Mouse (Mus musculus) MEL (cell line): ENCODE results near the gene Scamp5. TPM values are rescaled to one million over a fixed set of nuclear protein-coding genes. Genes with fewer than 3 reads are reported as not detected.
A peak's percentile ranks its signal among the peaks of the same experiment; 100 is the strongest.

ENCODE experiments used
- DNase-seq: peaks from one replicate; pipeline ENCODE4 v3.0.0; 2011; ENCODE audit warnings: low read depth, low spot score
- H3K27ac ChIP-seq: 2 replicates; pipeline ENCODE4 v1.5.1; 2012; ENCODE audit warnings: low read depth, mild to moderate bottlenecking, control low read depth, low read length, moderate library complexity; ENCODE audit not compliant: control insufficient read depth
- H3K27me3 ChIP-seq, 2 experiments: fragments of 150-350 bp in 1 of 2; sonication (generic) in 1 of 2; 2 replicates each; pipeline ENCODE4 v1.6.1; 2012; ENCODE audit warnings: low read length in 2 of 2, mild to moderate bottlenecking in 2 of 2, improper control_type of control experiment in 1 of 2, moderate library complexity in 1 of 2; ENCODE audit not compliant: insufficient read depth in 2 of 2, control insufficient read depth in 1 of 2
- H3K36me3 ChIP-seq, 2 experiments: 2 replicates each; pipeline ENCODE4 v1.6.1; 2012 to 2014; ENCODE audit warnings: low read length in 2 of 2, improper control_type of control experiment in 1 of 2, inconsistent platforms in 1 of 2, mild to moderate bottlenecking in 1 of 2; ENCODE audit not compliant: insufficient read depth in 2 of 2, control insufficient read depth in 1 of 2
- H3K4me1 ChIP-seq, 2 experiments: fragments of 150-350 bp in 1 of 2; sonication (generic) in 1 of 2; 2 replicates each; pipeline ENCODE4 v1.6.1; 2012; ENCODE audit warnings: low read length in 2 of 2, improper control_type of control experiment in 1 of 2, mild to moderate bottlenecking in 1 of 2; ENCODE audit not compliant: insufficient read depth in 2 of 2, control insufficient read depth in 1 of 2
- H3K4me3 ChIP-seq, 2 experiments: fragments of 150-350 bp in 1 of 2; sonication (generic) in 1 of 2; 2 replicates each; pipeline ENCODE4 v1.5.1; 2012; ENCODE audit warnings: low read depth in 2 of 2, low read length in 2 of 2, mild to moderate bottlenecking in 2 of 2, moderate library complexity in 2 of 2, control low read depth in 1 of 2, improper control_type of control experiment in 1 of 2; ENCODE audit not compliant: control insufficient read depth in 1 of 2, insufficient read depth in 1 of 2
- H3K79me2 ChIP-seq: 2 replicates; pipeline ENCODE4 v1.6.1; 2012; ENCODE audit warnings: mild to moderate bottlenecking, low read length, moderate library complexity; ENCODE audit not compliant: control insufficient read depth, poor library complexity, insufficient read depth
- H3K9ac ChIP-seq: 2 replicates; pipeline ENCODE4 v1.6.1; 2012; ENCODE audit warnings: low read depth, mild to moderate bottlenecking, control low read depth, low read length, moderate library complexity; ENCODE audit not compliant: control insufficient read depth, poor library complexity, severe bottlenecking
- H3K9me3 ChIP-seq: fragments of 150-350 bp; sonication (generic); replicated peaks from 2 replicates; pipeline ENCODE4 v1.6.1; 2012; ENCODE audit warnings: mild to moderate bottlenecking, low read length, improper control_type of control experiment, moderate library complexity; ENCODE audit not compliant: insufficient read depth
- BHLHE40 ChIP-seq: IDR thresholded peaks from 2 replicates; pipeline ENCODE4 v1.6.1; 2012; ENCODE audit warnings: low read depth, mild to moderate bottlenecking, inconsistent platforms, low read length, improper control_type of control experiment, borderline replicate concordance
- CHD1 ChIP-seq: IDR thresholded peaks from 2 replicates; pipeline ENCODE4 v1.6.1; 2012; ENCODE audit warnings: low read depth, mild to moderate bottlenecking, inconsistent platforms, low read length, improper control_type of control experiment
- CHD2 ChIP-seq: IDR thresholded peaks from 2 replicates; pipeline ENCODE4 v1.6.1; 2011; ENCODE audit warnings: low read length, improper control_type of control experiment
- CTCF ChIP-seq, 3 experiments: IDR thresholded peaks in 2 of 3; conservative IDR thresholded peaks in 1 of 3; 2 replicates each; pipeline ENCODE4 v1.5.1; 2011 to 2012; ENCODE audit warnings: low read length in 3 of 3, low read depth in 2 of 3, mild to moderate bottlenecking in 2 of 3, improper control_type of control experiment in 1 of 3, inconsistent platforms in 1 of 3, mixed read lengths in 1 of 3, moderate library complexity in 1 of 3; ENCODE audit not compliant: control insufficient read depth in 1 of 3, insufficient read depth in 1 of 3, poor library complexity in 1 of 3, severe bottlenecking in 1 of 3
- ELF1 ChIP-seq: IDR thresholded peaks from 2 replicates; pipeline ENCODE4 v1.6.1; 2014; ENCODE audit warnings: low read depth, mild to moderate bottlenecking, inconsistent platforms, low read length, improper control_type of control experiment, moderate library complexity
- EP300 ChIP-seq, 2 experiments: IDR thresholded peaks; 2 replicates each; pipeline ENCODE4 v1.6.1; 2011; ENCODE audit warnings: improper control_type of control experiment in 2 of 2, low read length in 2 of 2, low read depth in 1 of 2, mild to moderate bottlenecking in 1 of 2
- ETS1 ChIP-seq: IDR thresholded peaks from 2 replicates; pipeline ENCODE4 v1.6.1; 2012; ENCODE audit warnings: low read depth, mild to moderate bottlenecking, inconsistent platforms, low read length, improper control_type of control experiment, moderate library complexity
- GABPA ChIP-seq: IDR thresholded peaks from 2 replicates; pipeline ENCODE4 v1.6.1; 2012; ENCODE audit warnings: low read depth, mild to moderate bottlenecking, inconsistent platforms, low read length, improper control_type of control experiment, moderate library complexity
- GATA1 ChIP-seq: IDR thresholded peaks from 2 replicates; pipeline ENCODE4 v1.6.1; 2011; ENCODE audit warnings: low read depth, low read length, improper control_type of control experiment
- HCFC1 ChIP-seq: IDR thresholded peaks from 2 replicates; pipeline ENCODE4 v1.6.1; 2012; ENCODE audit warnings: low read depth, mild to moderate bottlenecking, inconsistent platforms, low read length, improper control_type of control experiment, moderate library complexity
- JUND ChIP-seq: IDR thresholded peaks from 2 replicates; pipeline ENCODE4 v1.6.1; 2011; ENCODE audit warnings: low read depth, mild to moderate bottlenecking, improper control_type of control experiment, low read length
- KAT2A ChIP-seq: conservative IDR thresholded peaks from 2 replicates; pipeline ENCODE4 v1.6.1; 2012; ENCODE audit warnings: low read depth, low read length, improper control_type of control experiment, inconsistent platforms
- MAFK ChIP-seq: IDR thresholded peaks from 2 replicates; pipeline ENCODE4 v1.6.1; 2011; ENCODE audit warnings: low read depth, mild to moderate bottlenecking, low read length, improper control_type of control experiment, borderline replicate concordance
- MAX ChIP-seq: IDR thresholded peaks from 2 replicates; pipeline ENCODE4 v1.6.1; 2011; ENCODE audit warnings: low read length, improper control_type of control experiment
- MAZ ChIP-seq: IDR thresholded peaks from 2 replicates; pipeline ENCODE4 v1.6.1; 2012; ENCODE audit warnings: low read depth, mild to moderate bottlenecking, inconsistent platforms, low read length, improper control_type of control experiment
- MEF2A ChIP-seq: IDR thresholded peaks from 2 replicates; pipeline ENCODE4 v1.6.1; 2014; ENCODE audit warnings: low read depth, mild to moderate bottlenecking, inconsistent platforms, low read length, improper control_type of control experiment; ENCODE audit not compliant: poor library complexity, insufficient replicate concordance, severe bottlenecking; ENCODE audit errors: extremely low read depth
- MXI1 ChIP-seq: IDR thresholded peaks from 2 replicates; pipeline ENCODE4 v1.6.1; 2011; ENCODE audit warnings: mild to moderate bottlenecking, low read depth, low read length, improper control_type of control experiment
- MYB ChIP-seq: IDR thresholded peaks from 2 replicates; pipeline ENCODE4 v1.6.1; 2011; ENCODE audit warnings: mild to moderate bottlenecking, low read depth, low read length, improper control_type of control experiment
- MYC ChIP-seq: IDR thresholded peaks from 2 replicates; pipeline ENCODE4 v1.6.1; 2011; ENCODE audit warnings: low read depth, mild to moderate bottlenecking, low read length, improper control_type of control experiment, moderate library complexity
- NELFE ChIP-seq: IDR thresholded peaks from 2 replicates; pipeline ENCODE4 v1.6.1; 2011; ENCODE audit warnings: low read depth, low read length, improper control_type of control experiment
- NRF1 ChIP-seq: IDR thresholded peaks from 2 replicates; pipeline ENCODE4 v1.6.1; 2014; ENCODE audit warnings: low read depth, mild to moderate bottlenecking, inconsistent platforms, low read length, improper control_type of control experiment, moderate library complexity; ENCODE audit not compliant: poor library complexity, insufficient read depth, severe bottlenecking
- POLR2A ChIP-seq, 2 experiments: IDR thresholded peaks; 2 replicates each; pipeline ENCODE4 v1.6.1; 2011 to 2012; ENCODE audit warnings: low read length in 2 of 2, mild to moderate bottlenecking in 2 of 2, control low read depth in 1 of 2, improper control_type of control experiment in 1 of 2, low read depth in 1 of 2, moderate library complexity in 1 of 2; ENCODE audit not compliant: control insufficient read depth in 1 of 2, insufficient read depth in 1 of 2, poor library complexity in 1 of 2
- POLR2AphosphoS2 ChIP-seq: IDR thresholded peaks from 2 replicates; pipeline ENCODE4 v1.6.1; 2011; ENCODE audit warnings: low read length, improper control_type of control experiment
- RAD21 ChIP-seq: IDR thresholded peaks from 2 replicates; pipeline ENCODE4 v1.6.1; 2011; ENCODE audit warnings: mild to moderate bottlenecking, low read depth, low read length, improper control_type of control experiment
- SIN3A ChIP-seq: IDR thresholded peaks from 2 replicates; pipeline ENCODE4 v1.6.1; 2012; ENCODE audit warnings: low read length, improper control_type of control experiment, inconsistent platforms
- TAL1 ChIP-seq: IDR thresholded peaks from 2 replicates; pipeline ENCODE4 v1.6.1; 2012; ENCODE audit warnings: mild to moderate bottlenecking, inconsistent platforms, low read length, moderate library complexity, mixed read lengths
- TBP ChIP-seq: IDR thresholded peaks from 2 replicates; pipeline ENCODE4 v1.8.0; 2011; ENCODE audit warnings: low read depth, low read length, improper control_type of control experiment
- UBTF ChIP-seq: IDR thresholded peaks from 2 replicates; pipeline ENCODE4 v1.6.1; 2012; ENCODE audit warnings: low read depth, mild to moderate bottlenecking, inconsistent platforms, low read length, improper control_type of control experiment, moderate library complexity, borderline replicate concordance; ENCODE audit not compliant: insufficient read depth
- USF1 ChIP-seq: IDR thresholded peaks from 2 replicates; pipeline ENCODE4 v1.6.1; 2014; ENCODE audit warnings: low read depth, mild to moderate bottlenecking, inconsistent platforms, low read length, improper control_type of control experiment, moderate library complexity
- ZC3H11A ChIP-seq: IDR thresholded peaks from 2 replicates; pipeline ENCODE4 v1.6.1; 2012; ENCODE audit warnings: low read depth, mild to moderate bottlenecking, inconsistent platforms, low read length, improper control_type of control experiment
- polyA plus RNA-seq, 2 experiments: library from polyadenylated mRNA; stranded (reverse) in 1 of 2; unstranded in 1 of 2; fragments of >175 nt in 1 of 2; fragments of >200 nt in 1 of 2; gene quantifications; 2 replicates each; pipeline versions ENCODE4 v1.2.1 to v1.2.4; 2012; ENCODE audit warnings: low replicate concordance in 2 of 2, low read depth in 1 of 2; ENCODE audit not compliant: insufficient read length in 2 of 2, insufficient read depth in 1 of 2, missing spikeins in 1 of 2
- total RNA-seq: library from RNA; depleted of rRNA; stranded (reverse); fragments of 300-350 nt; gene quantifications from 2 replicates; pipeline ENCODE4 v1.2.3, GENCODE M21; 2012

The Scamp5 gene
- total and polyA plus RNA-seq, 3 experiments = 2.3 to 4.3 TPM; not detected in 1

- no peaks in the 10 kb centered on the region for H3K79me2 ChIP-seq
- no peak for TF ChIP-seq MXI1
- no peak for TF ChIP-seq TBP
- TF ChIP-seq MAFK = no peak
- TF ChIP-seq GATA1 = no peak
- TF ChIP-seq TAL1 = no peak
- TF ChIP-seq MAX = no peak
- TF ChIP-seq NRF1 = no peak
- TF ChIP-seq MYC = no peak
- TF ChIP-seq MEF2A = no peak
- no peak for TF ChIP-seq UBTF
- no peak for TF ChIP-seq JUND
- TF ChIP-seq NELFE = no peak
- TF ChIP-seq CTCF (IDR thresholded peaks at IDR 0.05 in 2 of 3, conservative IDR thresholded peaks at IDR 0.05 in 1 of 3; ENCODE audit: control insufficient read depth in 1 of 3, insufficient read depth in 1 of 3, low read depth in 2 of 3, low read length in 3 of 3, poor library complexity in 1 of 3, severe bottlenecking in 1 of 3) = no peak
- no peak; the same call in 1 of the 2 replicates for TF ChIP-seq MAZ
- TF ChIP-seq KAT2A = no peak
- TF ChIP-seq ZC3H11A = no peak
- H3K4me3 ChIP-seq = no peak overlapping the region
- no peaks in the 10 kb centered on the region for H3K27me3 ChIP-seq
- peak overlapping the region; percentile 67 for H3K27ac ChIP-seq
- peaks cover 0 to 18% of the 10 kb centered on the region in 2 experiments; a peak in 3 of 4 replicates for H3K36me3 ChIP-seq
- H3K9ac ChIP-seq = peak overlapping the region; percentile 31
- peak; percentile 42 for DNase-seq
- no peaks in the 10 kb centered on the region for H3K9me3 ChIP-seq
- H3K4me1 ChIP-seq = peaks cover 6 to 18% of the 10 kb centered on the region in 2 experiments
Observed at GRCm38 (mm10) chr9:57421688-57422111, 46.2 kb downstream of the Scamp5 start.

- peaks cover 6 to 18% of the 10 kb centered on the region in 2 experiments for H3K4me1 ChIP-seq
- H3K4me3 ChIP-seq = peak overlapping the region; percentile 2 to 28; a peak in 3 of 4 replicates
- H3K79me2 ChIP-seq = no peaks in the 10 kb centered on the region
- peak overlapping the region; percentile 64 for H3K9ac ChIP-seq
- DNase-seq = peak; percentile 96
- H3K9me3 ChIP-seq = no peaks in the 10 kb centered on the region
- H3K27ac ChIP-seq = peak overlapping the region; percentile 93
- H3K27me3 ChIP-seq = no peaks in the 10 kb centered on the region
- peaks cover 0 to 18% of the 10 kb centered on the region in 2 experiments; a peak in 3 of 4 replicates for H3K36me3 ChIP-seq
- no peak for TF ChIP-seq BHLHE40
- TF ChIP-seq UBTF = no peak
- no peak for TF ChIP-seq POLR2AphosphoS2
- no peak for TF ChIP-seq NRF1
- no peak for TF ChIP-seq MAFK
- 0 out of 2 replicates have a peak, but pooled peaks have one; percentile 49 for TF ChIP-seq HCFC1
- TF ChIP-seq ETS1 = peak; percentile 96
- peak; percentile 80 for TF ChIP-seq TBP
- TF ChIP-seq ELF1 = peak; percentile 79
- peak; percentile 77; the same call in 1 of the 2 replicates for TF ChIP-seq MYC
- TF ChIP-seq GATA1 = peak; percentile 29; the same call in 1 of the 2 replicates
- no peak for TF ChIP-seq CHD1
- no peak for TF ChIP-seq MAX
- no peak for TF ChIP-seq MYB
- no peak for TF ChIP-seq USF1
- no peak for TF ChIP-seq CHD2
- TF ChIP-seq SIN3A = peak; percentile 71
- TF ChIP-seq RAD21 = no peak
- TF ChIP-seq MAZ = peak; percentile 63; the same call in 1 of the 2 replicates
- no peak for TF ChIP-seq NELFE
- TF ChIP-seq GABPA = no peak
- peak; percentile 92 to 95 for TF ChIP-seq EP300 (IDR thresholded peaks at IDR 0.05; ENCODE audit: low read depth in 1 of 2, low read length in 2 of 2)
- peak in 1 of 2 experiments; percentile 42; a peak in 2 of 4 replicates for TF ChIP-seq POLR2A (IDR thresholded peaks at IDR 0.05; ENCODE audit: control insufficient read depth in 1 of 2, insufficient read depth in 1 of 2, low read depth in 1 of 2, low read length in 2 of 2, poor library complexity in 1 of 2)
- TF ChIP-seq ZC3H11A = no peak
Observed at GRCm38 (mm10) chr9:57421121-57421571, 46.7 kb downstream of the Scamp5 start.
